Comparison of ENCODE assay signal across 15 mouse cellular contexts in the genomic region with DNA sequence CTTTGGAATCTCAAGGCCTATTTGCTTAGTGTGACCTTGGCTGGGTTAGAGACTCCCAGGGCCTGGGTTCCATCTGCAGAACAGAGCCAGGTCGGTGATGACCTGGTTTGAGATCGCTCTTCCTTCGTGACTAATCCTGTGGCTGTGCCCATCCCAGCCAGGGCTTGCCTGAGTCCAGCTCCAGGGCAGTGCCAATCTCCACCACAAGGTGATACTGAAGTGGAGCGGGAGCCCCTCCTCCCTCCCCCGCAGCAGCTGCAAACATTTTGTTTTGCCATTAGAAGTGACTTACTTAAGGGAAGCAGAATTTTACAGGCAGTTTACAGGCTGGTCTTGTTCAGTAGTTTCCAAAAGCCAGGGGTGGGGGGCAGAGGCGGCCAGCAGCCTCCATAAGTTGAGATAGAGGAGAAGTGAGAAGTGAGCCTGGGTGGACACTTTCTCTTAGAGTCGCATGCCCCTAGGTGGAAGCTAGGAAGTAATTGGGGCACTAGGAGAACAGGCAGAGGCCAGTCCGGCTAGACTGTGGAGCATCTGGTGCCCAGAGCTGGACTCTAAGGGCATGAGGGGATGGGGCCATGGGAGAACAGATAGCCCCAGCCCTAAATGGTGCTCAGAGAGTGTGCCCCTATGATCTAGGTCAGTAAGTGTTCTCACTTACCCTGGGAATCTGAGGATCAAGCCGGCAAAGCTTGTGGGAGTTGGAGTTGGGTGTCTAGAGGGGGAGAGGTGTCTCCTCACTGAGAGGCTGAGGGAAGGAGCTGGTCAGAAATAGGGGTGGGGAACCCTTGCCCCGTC. TPM values are rescaled to one million over a fixed set of nuclear protein-coding genes. Genes with fewer than 3 reads are reported as not detected.
DNase-seq lines count a peak whose midpoint lies in the region; ATAC-seq and TF ChIP-seq lines count a peak whose summit lies in the region.
"Had no signal": no experiment of that assay in that cellular context is flagged by ENCODE, and none has a peak within 500 bp of the region (broad histone marks: within the 10 kb centered on the region; RNA-seq: fewer than 3 reads in every experiment).

No protein-coding gene starts in this region.

- peak; percentile 37 for TF ChIP-seq CTCF in lung, postnatal 0 days (IDR thresholded peaks at IDR 0.05)

- DNase-seq in gastrocnemius, postnatal 14 days, result peak; percentile 10
- DNase-seq in gastrocnemius, postnatal 4 days (ENCODE audit: low spot score in 2 of 2), result no peak
- no peak for DNase-seq in lung, postnatal 0 days (ENCODE audit: low spot score)
- DNase-seq in lung, postnatal 14 days, result no peak
- DNase-seq in embryonic facial prominence, embryonic 10.5 days (ENCODE audit: low spot score), result peak; percentile 57
- DNase-seq in heart, embryonic 10.5 days (ENCODE audit: low spot score), result no peak
- no peak for DNase-seq in left cerebral cortex, postnatal 10 days (ENCODE audit: extremely low spot score in 1 of 2, low spot score in 2 of 2)
- DNase-seq: adrenal gland, postnatal 14 days; kidney, adult 8-10 months had no signal

- WGBS in lung, postnatal 0 days, result 16% methylated on average over 10 of the region's 10 CpGs
- 11% methylated on average over 10 of the region's 10 CpGs for WGBS in embryonic facial prominence, embryonic 10.5 days
- WGBS in neural tube, embryonic 12.5 days, result 7% methylated on average over 10 of the region's 10 CpGs
- 9% methylated on average over 10 of the region's 10 CpGs for WGBS in heart, embryonic 10.5 days

- H3K9me3 ChIP-seq in lung, postnatal 0 days (ENCODE audit: low read length), result no peaks in the 10 kb centered on the region
- no peaks in the 10 kb centered on the region for H3K9me3 ChIP-seq in embryonic facial prominence, embryonic 10.5 days
- no peaks in the 10 kb centered on the region for H3K9me3 ChIP-seq in neural tube, embryonic 12.5 days
- H3K9me3 ChIP-seq in heart, embryonic 10.5 days, result no peaks in the 10 kb centered on the region
- H3K9me3 ChIP-seq: liver, embryonic 12.5 days had no signal

- ATAC-seq in lung, postnatal 0 days, result no peak
- ATAC-seq in neural tube, embryonic 12.5 days (ENCODE audit: low FRiP score, low read depth), result 0 out of 2 replicates have a peak, but pooled peaks have one; percentile 33
- ATAC-seq: liver, embryonic 12.5 days; Patski had no signal

- H3K4me2 ChIP-seq in lung, postnatal 0 days (replicated peaks; ENCODE audit: low read depth, low read length), result no peak overlapping the region
- H3K4me2 ChIP-seq in neural tube, embryonic 12.5 days (replicated peaks), result no peak overlapping the region
- H3K4me2 ChIP-seq: liver, embryonic 12.5 days had no signal

- no peak for TF ChIP-seq EP300 in lung, postnatal 0 days (IDR thresholded peaks at IDR 0.05)

- H3K4me3 ChIP-seq in lung, postnatal 0 days (ENCODE audit: low read depth, low read length), result no peak overlapping the region
- peak overlapping the region; percentile 52 for H3K4me3 ChIP-seq in embryonic facial prominence, embryonic 10.5 days
- H3K4me3 ChIP-seq in neural tube, embryonic 12.5 days, result no peak overlapping the region
- H3K4me3 ChIP-seq in heart, embryonic 10.5 days, result no peak overlapping the region
- H3K4me3 ChIP-seq: liver, embryonic 12.5 days; myocyte had no signal

- no peaks in the 10 kb centered on the region for H3K4me1 ChIP-seq in lung, postnatal 0 days (ENCODE audit: insufficient read depth, low read depth, low read length)
- H3K4me1 ChIP-seq in embryonic facial prominence, embryonic 10.5 days, result peaks cover 38% of the 10 kb centered on the region
- peaks cover 5% of the 10 kb centered on the region; the same call in 1 of the 2 replicates for H3K4me1 ChIP-seq in neural tube, embryonic 12.5 days
- H3K4me1 ChIP-seq in heart, embryonic 10.5 days, result peaks cover 22% of the 10 kb centered on the region
- H3K4me1 ChIP-seq: liver, embryonic 12.5 days had no signal

- H3K36me3 ChIP-seq in lung, postnatal 0 days (ENCODE audit: insufficient read depth, low read length), result no peaks in the 10 kb centered on the region
- peaks cover 16% of the 10 kb centered on the region; the same call in 1 of the 2 replicates for H3K36me3 ChIP-seq in embryonic facial prominence, embryonic 10.5 days (replicated peaks)
- H3K36me3 ChIP-seq in neural tube, embryonic 12.5 days, result no peaks in the 10 kb centered on the region
- no peaks in the 10 kb centered on the region for H3K36me3 ChIP-seq in heart, embryonic 10.5 days
- H3K36me3 ChIP-seq: liver, embryonic 12.5 days had no signal

- intact Hi-C loops in gastrocnemius, postnatal 14 days (cut with DNase I; ENCODE audit: low total_unique reads), result no loop called here
- intact Hi-C loops in left cerebral cortex, postnatal 10 days (cut with DNase I), result no loop called here

- peaks cover 59% of the 10 kb centered on the region for H3K27me3 ChIP-seq in lung, postnatal 0 days (replicated peaks; ENCODE audit: insufficient read depth, low read length)
- peaks cover 87% of the 10 kb centered on the region for H3K27me3 ChIP-seq in embryonic facial prominence, embryonic 10.5 days (replicated peaks; ENCODE audit: low read depth, poor library complexity, severe bottlenecking)
- H3K27me3 ChIP-seq in neural tube, embryonic 12.5 days (replicated peaks), result peaks cover 80% of the 10 kb centered on the region
- peaks cover 92% of the 10 kb centered on the region for H3K27me3 ChIP-seq in heart, embryonic 10.5 days (ENCODE audit: insufficient read depth, poor library complexity, severe bottlenecking)

- H3K9ac ChIP-seq in lung, postnatal 0 days (replicated peaks; ENCODE audit: low read depth), result no peak overlapping the region
- no peak overlapping the region for H3K9ac ChIP-seq in neural tube, embryonic 12.5 days
- H3K9ac ChIP-seq: liver, embryonic 12.5 days had no signal

- H3K27ac ChIP-seq in lung, postnatal 0 days (ENCODE audit: low read length), result no peak overlapping the region
- H3K27ac ChIP-seq in embryonic facial prominence, embryonic 10.5 days (replicated peaks), result peak overlapping the region; percentile 85
- H3K27ac ChIP-seq in neural tube, embryonic 12.5 days, result no peak overlapping the region
- H3K27ac ChIP-seq in heart, embryonic 10.5 days, result no peak overlapping the region
- H3K27ac ChIP-seq: liver, embryonic 12.5 days; macrophage had no signal

RNA-seq across cellular contexts. Expression of a gene that starts 11.6 kb away (rescaled TPM):
- under 1 TPM; 0.64 to 0.84 TPM for total RNA-seq in gastrocnemius, postnatal 14 days (2021)
- total RNA-seq in gastrocnemius, postnatal 4 days (2021), result 1 to 10 TPM; 5.3 to 5.8 TPM
- not detected in 2 replicates for polyA plus RNA-seq in lung, postnatal 0 days (2015; fragmentation: Nextera tagmentation; extraction: Ambion mirVana)
- 44.2 and 52.9 TPM in 2 replicates for polyA plus RNA-seq in embryonic facial prominence, embryonic 10.5 days (2016; fragmentation: Nextera tagmentation; extraction: Ambion mirVana)
- polyA plus RNA-seq in neural tube, embryonic 12.5 days (2016; fragmentation: Nextera tagmentation; extraction: Ambion mirVana), result 0.49 and 2.0 TPM in 2 replicates
- 0.53 and 3.8 TPM in 2 replicates for polyA plus RNA-seq in heart, embryonic 10.5 days (2016; fragmentation: Nextera tagmentation; extraction: Ambion mirVana)
- not detected for total RNA-seq in left cerebral cortex, postnatal 10 days (2021)
- total RNA-seq: adrenal gland, postnatal 14 days; layer of hippocampus, postnatal 10 days had no signal
- polyA plus RNA-seq: macrophage, myocyte, Patski had no signal

RNA-seq across cellular contexts. Expression of a gene that starts 40.0 kb away (rescaled TPM):
- under 1 TPM in 1 of 2 experiments, not detected in 1; 0.22 TPM for total RNA-seq in gastrocnemius, postnatal 14 days (2021)
- total RNA-seq in gastrocnemius, postnatal 4 days (2021), result not detected
- polyA plus RNA-seq in lung, postnatal 0 days (2015; fragmentation: Nextera tagmentation; extraction: Ambion mirVana), result 0.18 TPM in 1 of 2 replicates, not detected in the other
- not detected in 2 replicates for polyA plus RNA-seq in embryonic facial prominence, embryonic 10.5 days (2016; fragmentation: Nextera tagmentation; extraction: Ambion mirVana)
- polyA plus RNA-seq in neural tube, embryonic 12.5 days (2016; fragmentation: Nextera tagmentation; extraction: Ambion mirVana), result not detected in 2 replicates
- 0.10 TPM in 1 of 2 replicates, not detected in the other for polyA plus RNA-seq in heart, embryonic 10.5 days (2016; fragmentation: Nextera tagmentation; extraction: Ambion mirVana)
- total RNA-seq in left cerebral cortex, postnatal 10 days (2021), result not detected
- total RNA-seq: adrenal gland, postnatal 14 days had no signal
- polyA plus RNA-seq: liver, embryonic 12.5 days; macrophage had no signal

Comparison
In these comparisons a context has a peak if more than half of its experiments do, and no peak if none do; other contexts are left out.
1. DNase-seq: peak in gastrocnemius, postnatal 14 days (single experiment) and embryonic facial prominence, embryonic 10.5 days (single experiment); none in gastrocnemius, postnatal 4 days (0 of 2), lung, postnatal 0 days (single experiment), lung, postnatal 14 days (single experiment), heart, embryonic 10.5 days (single experiment) and left cerebral cortex, postnatal 10 days (0 of 2).